Mouse (Mus musculus) hindbrain, postnatal 0 days (tissue): ENCODE results near the gene Zkscan16. TPM values are rescaled to one million over a fixed set of nuclear protein-coding genes. Genes with fewer than 3 reads are reported as not detected.
A peak's percentile ranks its signal among the peaks of the same experiment; 100 is the strongest.

Experiments
- ATAC-seq: fragments of 200-750 bp; cut with Nextera tagmentation; 2 replicates; pipeline ENCODE4 v1.8.0; 2017; ENCODE audit warnings: mild to moderate bottlenecking, moderate TSS enrichment, moderate library complexity
- DNase-seq: peaks from one replicate; pipeline ENCODE4 v3.0.0-alpha.2; 2015; ENCODE audit warnings: low spot score
- H3K27ac ChIP-seq: fragments of 300-500 bp; sonication (generic); 2 replicates; pipeline ENCODE4 v1.5.1; 2014; ENCODE audit warnings: mild to moderate bottlenecking
- H3K27me3 ChIP-seq: fragments of 300-500 bp; sonication (generic); 2 replicates; pipeline ENCODE4 v1.6.1; 2014; ENCODE audit warnings: low read length, mixed read lengths; ENCODE audit not compliant: insufficient read depth
- H3K36me3 ChIP-seq: fragments of 300-500 bp; sonication (generic); 2 replicates; pipeline ENCODE4 v1.6.1; 2014; ENCODE audit warnings: low read length, mixed read lengths; ENCODE audit not compliant: insufficient read depth
- H3K4me1 ChIP-seq: fragments of 300-500 bp; sonication (generic); 2 replicates; pipeline ENCODE4 v1.6.1; 2014; ENCODE audit warnings: antibody characterized with exemption, low read length, mixed read lengths; ENCODE audit not compliant: insufficient read depth
- H3K4me2 ChIP-seq: fragments of 300-500 bp; sonication (generic); 2 replicates; pipeline ENCODE4 v1.6.1; 2014; ENCODE audit warnings: low read depth, mild to moderate bottlenecking, low read length, moderate library complexity, mixed read lengths
- H3K4me3 ChIP-seq: fragments of 300-500 bp; sonication (generic); 2 replicates; pipeline ENCODE4 v1.5.1; 2014; ENCODE audit warnings: low read length
- H3K9ac ChIP-seq: fragments of 300-500 bp; sonication (generic); replicated peaks from 2 replicates; pipeline ENCODE4 v1.6.1; 2014; ENCODE audit warnings: mild to moderate bottlenecking, low read length, moderate library complexity, mixed read lengths
- H3K9me3 ChIP-seq: fragments of 300-500 bp; sonication (generic); 2 replicates; pipeline ENCODE4 v1.6.1; 2016; ENCODE audit warnings: low read length, mixed read lengths
- CTCF ChIP-seq: IDR thresholded peaks from 2 replicates; pipeline ENCODE4 v1.5.1; 2016; ENCODE audit warnings: antibody characterized with exemption, control low read depth, low read depth
- WGBS: fragments of 180-500 bp; shearing (Covaris S2); extraction: QIAGEN DNeasy Blood & Tissue Kit; methylation state at CpG from one replicate; pipeline ENCODE4 v1.1.7; 2014; 5-methylcytosine and 5-hydroxymethylcytosine counted together
- polyA plus RNA-seq: library from polyadenylated mRNA; unstranded; fragments of >200 nt; fragmentation: Nextera tagmentation; extraction: Ambion mirVana; gene quantifications from 2 replicates; pipeline ENCODE4 v1.2.1, GENCODE M21; 2015
- total RNA-seq: library from RNA; depleted of rRNA; stranded (reverse); fragments of >200 nt; gene quantifications from 2 replicates; pipeline ENCODE4 v1.2.3, GENCODE M21; 2014; rRNA removed

Gene Zkscan16
- total RNA-seq (4.1 and 4.2 TPM in 2 replicates), polyA plus RNA-seq (1.8 and 2.3 TPM in 2 replicates)

- H3K4me1 ChIP-seq, result peaks cover 4% of the 10 kb centered on the region
- TF ChIP-seq CTCF, result no peak
- H3K9me3 ChIP-seq, result no peaks in the 10 kb centered on the region
- peak within 1 kb of the TSS; percentile 80 for H3K4me3 ChIP-seq
- DNase-seq, result peak; percentile 98
- H3K4me2 ChIP-seq, result peak within 1 kb of the TSS; percentile 89
- H3K27ac ChIP-seq, result peak within 1 kb of the TSS; percentile 85
- no peaks in the 10 kb centered on the region for H3K27me3 ChIP-seq
- ATAC-seq, result peak; percentile 88
- H3K9ac ChIP-seq, result peak within 1 kb of the TSS; percentile 69
- under 1% methylated on average over 50 of the region's 50 CpGs for WGBS
- H3K36me3 ChIP-seq, result no peaks in the 10 kb centered on the region
These were observed at the start of gene Zkscan16 for GRCm38 (mm10) chr4:58943420-58944205. Gene Zkscan16, plus strand, starts transcription at chr4:58943628.

DNA sequence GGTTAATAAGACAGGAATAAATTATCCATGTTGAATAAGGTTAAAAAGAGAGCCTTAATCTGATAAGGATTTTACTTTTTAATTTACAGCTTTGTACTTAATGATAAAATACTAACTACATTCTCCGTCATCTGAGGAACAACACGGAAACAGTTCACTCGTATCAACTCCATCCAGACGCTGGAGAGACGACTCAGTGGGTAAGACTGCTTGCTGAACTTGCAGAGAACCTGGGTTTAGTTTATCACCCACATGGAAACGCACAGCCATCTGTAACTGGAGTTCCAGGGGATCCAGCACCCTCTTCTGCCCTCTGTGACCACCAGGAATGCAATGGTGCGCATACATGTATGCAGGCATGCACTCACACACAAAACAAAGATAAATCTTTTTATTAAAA lies 49.0 kb upstream of the Zkscan16 start:
- Histone ChIP-seq H3K27ac (no peak overlapping the region), H3K27me3 (no peaks in the 10 kb centered on the region), H3K4me2 (no peak overlapping the region), H3K9ac (no peak overlapping the region), H3K9me3 (no peaks in the 10 kb centered on the region), H3K4me3 (no peak overlapping the region), H3K4me1 (no peaks in the 10 kb centered on the region), H3K36me3 (no peaks in the 10 kb centered on the region)
- no peak for TF ChIP-seq CTCF
- DNase-seq (no peak), ATAC-seq (no peak)
- WGBS, result 88% methylated on average over 7 of the region's 7 CpGs

- H3K4me1 ChIP-seq, result no peaks in the 10 kb centered on the region
- TF ChIP-seq CTCF, result no peak
- H3K36me3 ChIP-seq, result no peaks in the 10 kb centered on the region
- no peaks in the 10 kb centered on the region for H3K27me3 ChIP-seq
- 61% methylated on average over 4 of the region's 4 CpGs for WGBS
- H3K4me3 ChIP-seq, result no peak overlapping the region
- H3K9me3 ChIP-seq, result no peaks in the 10 kb centered on the region
- no peak overlapping the region for H3K9ac ChIP-seq
- no peak for DNase-seq
- H3K27ac ChIP-seq, result no peak overlapping the region
- no peak overlapping the region for H3K4me2 ChIP-seq
- no peak for ATAC-seq
These were observed 46.0 kb upstream of the Zkscan16 start for GRCm38 (mm10) chr4:58897436-58897835.

DNA sequence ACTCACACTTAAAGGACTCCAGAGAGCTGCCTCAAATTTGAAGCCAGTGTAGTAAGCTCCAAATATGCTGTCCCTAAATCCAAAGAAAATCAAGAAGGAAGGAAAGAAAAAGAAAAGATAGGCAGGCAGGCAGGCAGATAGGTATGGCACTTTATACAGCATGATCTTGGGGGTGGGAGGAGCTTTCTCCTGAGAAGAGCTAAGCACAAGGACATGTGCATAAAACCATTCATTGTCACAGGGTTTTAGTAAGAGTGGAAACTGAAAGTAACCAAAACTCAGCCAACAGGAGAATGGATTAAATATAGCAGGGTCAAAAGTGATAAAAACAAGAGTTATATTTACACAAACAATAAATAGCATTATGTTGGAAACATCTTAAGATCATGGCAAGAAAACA lies 45.1 kb upstream of the Zkscan16 start:
- H3K36me3 ChIP-seq, result no peaks in the 10 kb centered on the region
- no peak for ATAC-seq
- DNase-seq, result no peak
- no peak overlapping the region for H3K4me2 ChIP-seq
- no peak overlapping the region for H3K4me3 ChIP-seq
- no peaks in the 10 kb centered on the region for H3K4me1 ChIP-seq
- no peak overlapping the region for H3K27ac ChIP-seq
- no peaks in the 10 kb centered on the region for H3K9me3 ChIP-seq
- H3K9ac ChIP-seq, result no peak overlapping the region
- no peak for TF ChIP-seq CTCF
- H3K27me3 ChIP-seq, result no peaks in the 10 kb centered on the region

DNA sequence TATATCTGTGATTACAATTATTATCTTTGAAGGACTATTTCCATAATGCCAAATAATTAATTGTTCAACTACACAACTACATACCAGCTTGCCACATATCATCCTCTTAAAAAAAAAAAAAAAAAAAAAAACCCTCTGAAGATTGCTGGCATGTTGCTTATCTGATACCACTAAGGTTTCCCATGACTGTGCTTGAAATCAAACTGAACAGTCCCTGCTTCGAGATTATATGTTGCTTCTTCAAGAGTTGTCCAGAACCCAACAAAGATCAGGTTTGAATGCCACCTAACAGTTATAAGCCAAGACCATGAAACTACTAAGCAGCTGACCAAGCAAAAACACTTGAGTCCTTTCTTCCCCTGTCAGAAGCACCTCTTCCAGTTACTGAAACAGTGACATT lies 36.0 kb upstream of the Zkscan16 start:
- no peak overlapping the region for H3K27ac ChIP-seq
- DNase-seq, result no peak
- H3K36me3 ChIP-seq, result no peaks in the 10 kb centered on the region
- TF ChIP-seq CTCF, result no peak
- no peaks in the 10 kb centered on the region for H3K4me1 ChIP-seq
- no peak overlapping the region for H3K4me3 ChIP-seq
- no peak overlapping the region for H3K4me2 ChIP-seq
- H3K9me3 ChIP-seq, result no peaks in the 10 kb centered on the region
- ATAC-seq, result no peak
- 89% methylated on average over 1 of the region's 1 CpGs for WGBS
- H3K27me3 ChIP-seq, result no peaks in the 10 kb centered on the region
- H3K9ac ChIP-seq, result no peak overlapping the region

- no peaks in the 10 kb centered on the region; the same call in 1 of the 2 replicates for H3K4me1 ChIP-seq
- H3K27me3 ChIP-seq, result no peaks in the 10 kb centered on the region
- peak overlapping the region; percentile 93 for H3K4me3 ChIP-seq
- peak overlapping the region; percentile 99 for H3K27ac ChIP-seq
- H3K36me3 ChIP-seq, result no peaks in the 10 kb centered on the region
- H3K4me2 ChIP-seq, result peak overlapping the region; percentile 83
- DNase-seq, result no peak
- ATAC-seq, result 0 out of 2 replicates have a peak, but pooled peaks have one; percentile 1
- WGBS, result 36% methylated on average over 16 of the region's 16 CpGs
- no peak for TF ChIP-seq CTCF
- H3K9me3 ChIP-seq, result no peaks in the 10 kb centered on the region
- H3K9ac ChIP-seq, result peak overlapping the region; percentile 98
These were observed 33.0 kb upstream of the Zkscan16 start for GRCm38 (mm10) chr4:58910175-58911068.
